In genomic region chr2:173549236-173549635, GRCm38 (mm10) we compare ENCODE assay signal across 14 mouse cellular contexts. TPM values are rescaled to one million over a fixed set of nuclear protein-coding genes. Genes with fewer than 3 reads are reported as not detected.
"Had no signal": no experiment of that assay in that cellular context is flagged by ENCODE, and none has a peak within 500 bp of the region (broad histone marks: within the 10 kb centered on the region; RNA-seq: fewer than 3 reads in every experiment).

No protein-coding gene starts in this region.

- H3K9ac ChIP-seq: limb, embryonic 13.5 days; liver, embryonic 14.5 days; midbrain, embryonic 12.5 days had no signal

- H3K4me2 ChIP-seq: limb, embryonic 13.5 days; midbrain, embryonic 12.5 days had no signal

- H3K36me3 ChIP-seq: limb, embryonic 13.5 days; midbrain, embryonic 12.5 days had no signal

- DNase-seq: kidney, adult 11 months; left cerebral cortex, postnatal 4 days; lung, adult 18-20 months; thymus, postnatal 4 days had no signal

- H3K27ac ChIP-seq: layer of hippocampus, adult 2 months; limb, embryonic 13.5 days; liver, embryonic 14.5 days; midbrain, embryonic 12.5 days; stomach, postnatal 0 days had no signal

- H3K4me1 ChIP-seq: limb, embryonic 13.5 days had no signal

- H3K9me3 ChIP-seq: limb, embryonic 13.5 days; midbrain, embryonic 12.5 days had no signal

- H3K4me3 ChIP-seq: layer of hippocampus, adult 2 months; limb, embryonic 13.5 days; midbrain, embryonic 12.5 days; myocyte had no signal

RNA-seq across cellular contexts. Expression of gene 1700021F07Rik, which starts 26.9 kb away (rescaled TPM):
- polyA plus RNA-seq: intestine, embryonic 14.5 days; kidney, embryonic 16.5 days; limb, embryonic 13.5 days; liver, adult 2 months; liver, embryonic 14.5 days; lung, embryonic 16.5 days; midbrain, embryonic 12.5 days; myocyte; stomach, postnatal 0 days had no signal

RNA-seq across cellular contexts. Expression of gene Ankrd60, which starts 28.9 kb away (rescaled TPM):
- polyA plus RNA-seq: intestine, embryonic 14.5 days; kidney, embryonic 16.5 days; limb, embryonic 13.5 days; liver, adult 2 months; liver, embryonic 14.5 days; lung, embryonic 16.5 days; midbrain, embryonic 12.5 days; myocyte; stomach, postnatal 0 days had no signal
